Mouse (Mus musculus) liver, postnatal 0 days (tissue): ENCODE measurements around the gene Fhl1. TPM values are rescaled to one million over a fixed set of nuclear protein-coding genes. Genes with fewer than 3 reads are reported as not detected.

Source experiments
- ATAC-seq: fragments of 200-750 bp; cut with Nextera tagmentation; 2 replicates; pipeline ENCODE4 v1.8.0; 2017; ENCODE audit warnings: mild to moderate bottlenecking, moderate library complexity
- DNase-seq: peaks from one replicate; pipeline ENCODE4 v3.0.0-alpha.2; 2016
- H3K27ac ChIP-seq: fragments of 300-500 bp; sonication (generic); 2 replicates; pipeline ENCODE4 v1.5.1; 2014; ENCODE audit warnings: antibody characterized with exemption, moderate library complexity, mild to moderate bottlenecking, low read depth
- H3K27me3 ChIP-seq: fragments of 300-500 bp; sonication (generic); 2 replicates; pipeline ENCODE4 v1.6.1; 2014; ENCODE audit warnings: low read length, control low read depth, mixed read lengths; ENCODE audit not compliant: insufficient read depth
- H3K36me3 ChIP-seq: fragments of 300-500 bp; sonication (generic); replicated peaks from 2 replicates; pipeline ENCODE4 v1.6.1; 2014; ENCODE audit warnings: mild to moderate bottlenecking, control low read depth, low read length, moderate library complexity, mixed read lengths; ENCODE audit not compliant: insufficient read depth
- H3K4me1 ChIP-seq: fragments of 300-500 bp; sonication (generic); 2 replicates; pipeline ENCODE4 v1.6.1; 2014; ENCODE audit warnings: antibody characterized with exemption, mild to moderate bottlenecking, control low read depth; ENCODE audit not compliant: insufficient read depth
- H3K4me2 ChIP-seq: fragments of 300-500 bp; sonication (generic); 2 replicates; pipeline ENCODE4 v1.6.1; 2014; ENCODE audit warnings: low read depth, mild to moderate bottlenecking, low read length, moderate library complexity, mixed read lengths
- H3K4me3 ChIP-seq: fragments of 300-500 bp; sonication (generic); 2 replicates; pipeline ENCODE4 v1.5.1; 2014; ENCODE audit warnings: low read depth, low read length
- H3K9ac ChIP-seq: fragments of 300-500 bp; sonication (generic); replicated peaks from 2 replicates; pipeline ENCODE4 v1.6.1; 2014; ENCODE audit warnings: mild to moderate bottlenecking, moderate library complexity
- H3K9me3 ChIP-seq: fragments of 300-500 bp; sonication (generic); 2 replicates; pipeline ENCODE4 v1.6.1; 2016; ENCODE audit warnings: mild to moderate bottlenecking, control low read depth, low read length, mixed read lengths
- CTCF ChIP-seq: sonication (generic); IDR thresholded peaks from 2 replicates; pipeline ENCODE4 v1.5.1; 2016; ENCODE audit warnings: antibody characterized with exemption, low read depth
- EP300 ChIP-seq: IDR thresholded peaks from 2 replicates; pipeline ENCODE4 v1.6.1; 2016; ENCODE audit warnings: antibody characterized with exemption, low read depth, mild to moderate bottlenecking
- WGBS: fragments of 180-500 bp; shearing (Covaris S2); extraction: QIAGEN DNeasy Blood & Tissue Kit; methylation state at CpG from one replicate; pipeline ENCODE4 v1.1.7; 2014; ENCODE audit not compliant: insufficient replicate concordance; 5-methylcytosine and 5-hydroxymethylcytosine counted together
- polyA plus RNA-seq: library from polyadenylated mRNA; unstranded; fragments of >200 nt; fragmentation: Nextera tagmentation; extraction: Ambion mirVana; gene quantifications from 2 replicates; pipeline ENCODE4 v1.2.1, GENCODE M21; 2015

Gene Fhl1
- polyA plus RNA-seq: 14.8 and 25.2 TPM in 2 replicates

DNA sequence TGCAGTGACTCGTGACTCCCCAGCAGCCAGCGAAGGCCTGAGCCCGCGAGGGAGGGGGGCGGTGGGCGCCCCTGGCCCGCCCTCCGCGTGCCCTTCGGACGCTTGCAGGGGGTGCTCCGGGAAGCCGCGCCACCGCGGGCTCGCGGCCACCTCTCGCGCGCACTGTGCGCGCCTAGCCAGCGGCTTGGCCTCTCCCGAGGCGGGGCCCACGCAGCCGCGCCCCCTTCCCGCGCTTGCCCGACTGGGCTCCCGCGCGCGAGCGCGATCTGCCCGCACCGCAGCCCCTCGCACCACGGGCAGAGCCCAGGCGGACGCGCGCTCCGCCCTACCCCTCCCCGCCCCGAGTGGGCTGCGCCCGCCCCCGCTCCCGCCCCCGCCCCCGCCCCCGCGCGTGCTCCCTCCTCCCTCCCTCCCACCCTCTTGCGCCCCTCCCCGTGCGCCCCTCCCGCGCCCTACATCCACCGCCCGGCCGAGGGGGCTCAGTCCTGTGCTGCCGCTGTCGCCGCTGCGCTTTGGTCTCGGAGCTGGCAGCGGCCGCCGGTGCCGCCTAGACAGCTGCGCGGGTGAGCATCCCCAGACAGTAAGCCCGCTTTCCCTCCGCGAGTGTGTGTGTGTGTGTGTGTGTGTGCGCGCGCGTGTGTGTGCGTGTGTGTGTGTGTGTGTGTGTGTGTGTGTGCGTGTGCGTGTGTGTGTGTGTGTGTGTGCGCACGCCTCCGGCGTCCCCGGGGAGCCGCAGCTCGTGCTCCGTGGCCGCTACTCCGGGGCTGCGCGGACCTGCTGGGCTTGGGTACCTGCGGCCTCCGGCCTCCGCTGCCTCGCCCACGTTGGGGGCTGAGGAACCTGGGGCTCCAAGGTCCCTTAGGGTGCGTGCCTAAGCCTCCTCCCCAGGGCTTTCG, at the start of gene Fhl1:
TSS of gene Fhl1 (plus strand) at position 482 of the 896 bp plus-strand sequence.
- Histone ChIP-seq H3K36me3 (no peaks in the 10 kb centered on the region), H3K4me3 (peak within 1 kb of the TSS; percentile 43), H3K27ac (no peak within 1 kb of the TSS), H3K9me3 (no peaks in the 10 kb centered on the region), H3K9ac (peak within 1 kb of the TSS; percentile 41; the same call in 1 of the 2 replicates), H3K4me1 (no peaks in the 10 kb centered on the region), H3K27me3 (peaks cover 20% of the 10 kb centered on the region), H3K4me2 (peak within 1 kb of the TSS; percentile 73)
- peak; percentile 35 for DNase-seq
- peak; percentile 64 for ATAC-seq
- TF ChIP-seq CTCF (no peak), EP300 (no peak)
- WGBS: 23% methylated on average over 18 of the region's 106 CpGs

DNA sequence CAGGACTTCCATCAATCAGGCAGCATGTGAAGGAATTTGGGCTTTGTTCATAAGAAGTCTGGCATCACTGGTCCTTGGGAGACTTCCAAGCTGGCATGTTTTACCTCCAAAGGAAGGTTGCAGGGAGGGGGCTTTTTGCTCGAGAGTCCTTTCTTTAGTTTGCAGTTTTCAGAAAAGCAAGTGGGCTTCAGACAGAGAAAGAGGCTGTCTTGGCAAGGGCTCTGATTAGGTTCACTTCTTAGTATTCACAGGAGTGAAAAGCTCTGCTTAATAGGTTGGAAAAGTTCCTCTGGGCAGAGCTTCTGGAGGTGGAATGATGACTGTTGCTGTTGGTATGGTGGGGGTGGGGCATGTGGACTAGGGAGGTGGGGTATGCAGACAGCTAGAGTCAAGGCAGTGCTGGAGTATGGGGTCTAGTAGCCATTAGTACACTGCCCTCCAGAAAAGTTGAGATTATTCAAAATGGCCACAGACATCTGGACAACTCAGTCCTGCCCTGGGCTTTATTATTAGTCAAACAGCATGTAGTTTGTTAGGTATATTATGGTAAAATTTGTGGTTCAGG, 49.3 kb upstream of the Fhl1 start:
- TF ChIP-seq EP300: no peak
- TF ChIP-seq CTCF: no peak
- no peak for DNase-seq

DNA sequence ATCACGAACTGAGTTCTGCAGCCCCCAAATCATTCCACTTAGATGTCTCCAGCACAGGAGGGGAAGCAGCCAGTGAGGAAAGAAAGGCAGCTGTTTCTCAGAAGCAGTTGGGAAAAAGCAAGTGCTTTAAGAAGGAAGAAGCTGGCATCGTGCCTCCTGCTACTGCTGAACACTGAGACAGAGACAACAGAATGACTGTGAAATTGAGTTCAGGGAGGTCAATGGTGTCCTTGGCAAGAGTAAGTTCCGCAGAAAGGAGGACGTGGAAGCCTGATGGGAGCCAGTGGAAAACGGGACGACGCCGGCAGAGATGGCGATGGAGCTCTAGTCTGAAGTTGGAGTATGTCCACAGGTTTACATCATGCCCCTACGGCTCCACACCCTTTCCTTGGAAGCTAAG, 48.1 kb upstream of the Fhl1 start:
- no peaks in the 10 kb centered on the region for H3K27me3 ChIP-seq
- DNase-seq (no peak), ATAC-seq (no peak)
- H3K9ac ChIP-seq: no peak overlapping the region
- whole genome bisulfite sequencing: 73% methylated on average over 10 of the region's 10 CpGs
- no peaks in the 10 kb centered on the region for H3K9me3 ChIP-seq
- no peak overlapping the region for H3K4me2 ChIP-seq
- no peak overlapping the region for H3K27ac ChIP-seq
- H3K4me3 ChIP-seq: no peak overlapping the region
- H3K4me1 ChIP-seq: no peaks in the 10 kb centered on the region
- H3K36me3 ChIP-seq: no peaks in the 10 kb centered on the region
- no peak for TF ChIP-seq EP300
- TF ChIP-seq CTCF: no peak

More for the DNA sequence above, 49.3 kb upstream of the Fhl1 start:
- H3K4me2 ChIP-seq: no peak overlapping the region
- H3K9me3 ChIP-seq: no peaks in the 10 kb centered on the region
- H3K4me3 ChIP-seq: no peak overlapping the region
- H3K27me3 ChIP-seq: no peaks in the 10 kb centered on the region
- H3K27ac ChIP-seq: no peak overlapping the region
- no peaks in the 10 kb centered on the region for H3K36me3 ChIP-seq
- H3K9ac ChIP-seq: no peak overlapping the region
- WGBS: 57% methylated on average over 1 of the region's 1 CpGs
- no peaks in the 10 kb centered on the region for H3K4me1 ChIP-seq
- ATAC-seq: no peak

DNA sequence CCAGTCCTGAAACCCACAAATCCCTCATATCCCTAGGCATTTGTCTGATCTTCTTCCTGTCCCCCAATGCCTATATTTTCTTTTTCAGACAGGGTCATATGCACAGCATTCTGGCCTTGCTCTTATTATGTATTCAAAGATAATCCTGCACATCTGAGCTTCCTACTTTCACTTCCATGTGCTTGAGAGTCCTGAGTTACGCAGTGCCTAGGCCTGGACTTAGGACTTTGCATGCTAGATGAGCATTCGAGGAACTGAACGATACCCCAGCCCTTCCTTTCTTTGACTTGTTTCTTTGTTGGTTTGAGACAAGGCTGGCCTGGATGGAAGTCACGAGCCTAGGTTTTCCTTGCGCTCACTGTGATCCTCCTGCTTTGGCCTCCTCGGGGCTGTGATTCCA, 39.0 kb upstream of the Fhl1 start:
- no peak for DNase-seq
- Histone ChIP-seq H3K27me3 (no peaks in the 10 kb centered on the region), H3K36me3 (no peaks in the 10 kb centered on the region), H3K4me2 (no peak overlapping the region), H3K4me1 (no peaks in the 10 kb centered on the region), H3K4me3 (no peak overlapping the region), H3K9ac (no peak overlapping the region), H3K27ac (no peak overlapping the region), H3K9me3 (no peaks in the 10 kb centered on the region)
- TF ChIP-seq CTCF (no peak), EP300 (no peak)
- ATAC-seq: no peak
- 76% methylated on average over 6 of the region's 6 CpGs for WGBS

DNA sequence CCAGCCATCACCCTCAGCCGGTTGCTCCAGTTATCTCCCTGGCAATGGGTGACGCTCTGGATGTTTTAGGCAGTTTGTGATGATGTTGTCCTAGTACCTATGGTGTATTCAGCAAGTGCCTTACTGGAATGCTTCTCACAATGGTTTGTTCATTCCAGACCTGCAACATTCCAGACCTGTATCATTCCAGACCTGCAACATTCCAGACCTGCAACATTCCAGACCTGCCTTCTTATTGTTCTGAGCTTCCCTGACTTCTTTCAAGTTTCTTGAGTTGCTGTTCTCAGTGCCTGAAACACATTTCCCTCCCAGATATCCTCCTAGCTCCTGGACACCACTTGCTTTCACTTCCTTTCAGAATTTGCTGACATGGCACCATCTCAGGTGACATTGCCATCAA, 37.0 kb upstream of the Fhl1 start:
- no peak overlapping the region for H3K9ac ChIP-seq
- H3K4me3 ChIP-seq: no peak overlapping the region
- no peaks in the 10 kb centered on the region for H3K4me1 ChIP-seq
- WGBS: 83% methylated on average over 2 of the region's 2 CpGs
- ATAC-seq: no peak
- H3K27me3 ChIP-seq: no peaks in the 10 kb centered on the region
- TF ChIP-seq EP300 (no peak), CTCF (no peak)
- H3K27ac ChIP-seq: no peak overlapping the region
- no peaks in the 10 kb centered on the region for H3K36me3 ChIP-seq
- no peak for DNase-seq
- H3K4me2 ChIP-seq: no peak overlapping the region
- no peaks in the 10 kb centered on the region for H3K9me3 ChIP-seq

DNA sequence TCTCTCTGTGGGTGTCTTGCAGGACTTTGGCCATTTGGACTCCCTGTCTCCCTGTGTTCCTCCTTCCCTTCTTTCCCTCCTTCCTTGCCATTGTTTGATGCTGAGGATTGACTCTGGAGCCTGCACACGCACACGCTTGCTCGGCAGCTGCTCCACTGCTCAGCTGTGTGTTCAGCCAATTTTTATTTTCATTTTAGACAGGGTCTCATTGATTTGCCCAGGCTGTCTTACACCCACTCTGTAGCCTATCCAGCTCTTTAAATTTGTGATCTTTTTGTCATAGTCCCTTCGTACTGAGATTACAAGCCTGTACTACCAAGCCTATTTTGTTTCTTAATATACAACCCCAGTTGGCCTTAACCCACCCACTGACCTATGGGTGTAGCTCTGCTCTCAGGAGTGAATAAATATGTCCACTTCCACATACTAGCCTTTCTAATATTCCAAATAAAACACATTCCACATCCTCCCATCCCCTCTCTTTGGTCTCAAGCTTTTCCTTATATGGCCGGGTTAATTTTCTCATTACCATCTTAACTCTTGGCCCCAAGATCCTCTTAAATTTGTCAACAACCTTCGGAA, 34.3 kb upstream of the Fhl1 start:
- Histone ChIP-seq H3K9ac (no peak overlapping the region), H3K4me2 (no peak overlapping the region), H3K36me3 (no peaks in the 10 kb centered on the region), H3K27me3 (no peaks in the 10 kb centered on the region), H3K4me3 (no peak overlapping the region), H3K4me1 (no peaks in the 10 kb centered on the region), H3K27ac (no peak overlapping the region), H3K9me3 (no peaks in the 10 kb centered on the region)
- DNase-seq (no peak), ATAC-seq (no peak)
- no peak for TF ChIP-seq EP300
- TF ChIP-seq CTCF: no peak
- 86% methylated on average over 6 of the region's 6 CpGs for WGBS
